Mouse (Mus musculus): ENCODE results near the gene Eml1. TPM values are rescaled to one million over a fixed set of nuclear protein-coding genes. Genes with fewer than 3 reads are reported as not detected.
A peak's percentile ranks its signal among the peaks of the same experiment; 100 is the strongest.

The Eml1 gene
- polyA plus RNA-seq, 1 experiment from 2014 or later = 89.4 TPM

- no peaks in the 10 kb centered on the region for H3K27me3 ChIP-seq
- H3K4me3 ChIP-seq = no peak overlapping the region
- no peak for ATAC-seq (ENCODE audit: low FRiP score, low read depth)
- WGBS = 95% methylated on average over 7 of the region's 7 CpGs
- no peak overlapping the region for H3K9ac ChIP-seq (replicated peaks)
- no peaks in the 10 kb centered on the region for H3K36me3 ChIP-seq
- H3K4me2 ChIP-seq (replicated peaks) = no peak overlapping the region
- no peak overlapping the region for H3K27ac ChIP-seq (replicated peaks)
- H3K4me1 ChIP-seq = peaks cover 42% of the 10 kb centered on the region
- no peaks in the 10 kb centered on the region for H3K9me3 ChIP-seq
Observed at GRCm38 (mm10) chr12:108448396-108448795, 77.6 kb downstream of the Eml1 start.

GRCm38 (mm10) chr12:108449935-108450334 is 79.2 kb downstream of the Eml1 start:
- H3K4me3 ChIP-seq = no peak overlapping the region
- H3K27me3 ChIP-seq = no peaks in the 10 kb centered on the region
- WGBS = 90% methylated on average over 11 of the region's 11 CpGs
- no peaks in the 10 kb centered on the region for H3K36me3 ChIP-seq
- no peak for ATAC-seq (ENCODE audit: low FRiP score, low read depth)
- no peak overlapping the region for H3K4me2 ChIP-seq (replicated peaks)
- peaks cover 32% of the 10 kb centered on the region for H3K4me1 ChIP-seq
- no peak overlapping the region for H3K27ac ChIP-seq (replicated peaks)
- no peaks in the 10 kb centered on the region for H3K9me3 ChIP-seq
- no peak overlapping the region for H3K9ac ChIP-seq (replicated peaks)

GRCm38 (mm10) chr12:108450546-108450945 is 79.8 kb downstream of the Eml1 start:
- Histone ChIP-seq H3K27me3 (no peaks in the 10 kb centered on the region), H3K9ac (replicated peaks) (no peak overlapping the region), H3K27ac (replicated peaks) (peak overlapping the region; percentile 43; the same call in 1 of the 2 replicates), H3K4me3 (no peak overlapping the region), H3K9me3 (no peaks in the 10 kb centered on the region), H3K36me3 (no peaks in the 10 kb centered on the region), H3K4me1 (peaks cover 27% of the 10 kb centered on the region), H3K4me2 (replicated peaks) (no peak overlapping the region)
- no peak for ATAC-seq (ENCODE audit: low FRiP score, low read depth)
- 85% methylated on average over 5 of the region's 5 CpGs for WGBS

GRCm38 (mm10) chr12:108452151-108452874 is 81.6 kb downstream of the Eml1 start:
- H3K27ac ChIP-seq (replicated peaks) = no peak overlapping the region
- WGBS = 59% methylated on average over 16 of the region's 16 CpGs
- H3K9ac ChIP-seq (replicated peaks) = 0 out of 2 replicates have a peak overlapping the region, but pooled peaks have one; percentile 11
- ATAC-seq (ENCODE audit: low FRiP score, low read depth) = no peak
- H3K36me3 ChIP-seq = 0 out of 2 replicates have a peak, but pooled peaks cover 3% of the 10 kb centered on the region
- H3K4me2 ChIP-seq (replicated peaks) = no peak overlapping the region
- H3K4me3 ChIP-seq = no peak overlapping the region
- H3K9me3 ChIP-seq = no peaks in the 10 kb centered on the region
- peaks cover 27% of the 10 kb centered on the region for H3K4me1 ChIP-seq
- H3K27me3 ChIP-seq = no peaks in the 10 kb centered on the region

GRCm38 (mm10) chr12:108453561-108454044 is 82.8 kb downstream of the Eml1 start:
- H3K27ac ChIP-seq (replicated peaks) = 0 out of 2 replicates have a peak overlapping the region, but pooled peaks have one; percentile 49
- no peak overlapping the region for H3K4me2 ChIP-seq (replicated peaks)
- H3K9me3 ChIP-seq = no peaks in the 10 kb centered on the region
- no peak for ATAC-seq (ENCODE audit: low FRiP score, low read depth)
- no peak overlapping the region for H3K4me3 ChIP-seq
- 79% methylated on average over 8 of the region's 8 CpGs for WGBS
- H3K27me3 ChIP-seq = no peaks in the 10 kb centered on the region
- no peak overlapping the region; the same call in 1 of the 2 replicates for H3K9ac ChIP-seq (replicated peaks)
- H3K4me1 ChIP-seq = peaks cover 27% of the 10 kb centered on the region
- peaks cover 16% of the 10 kb centered on the region for H3K36me3 ChIP-seq

GRCm38 (mm10) chr12:108455004-108455403 is 84.2 kb downstream of the Eml1 start:
- peaks cover 27% of the 10 kb centered on the region for H3K4me1 ChIP-seq
- peaks cover 18% of the 10 kb centered on the region for H3K36me3 ChIP-seq
- 97% methylated on average over 4 of the region's 4 CpGs for WGBS
- no peak overlapping the region for H3K27ac ChIP-seq (replicated peaks)
- no peak overlapping the region for H3K9ac ChIP-seq (replicated peaks)
- no peak overlapping the region for H3K4me3 ChIP-seq
- no peak overlapping the region for H3K4me2 ChIP-seq (replicated peaks)
- no peak for ATAC-seq (ENCODE audit: low FRiP score, low read depth)
- no peaks in the 10 kb centered on the region for H3K27me3 ChIP-seq
- no peaks in the 10 kb centered on the region for H3K9me3 ChIP-seq

GRCm38 (mm10) chr12:108472898-108473297 is 102.1 kb downstream of the Eml1 start:
- Histone ChIP-seq H3K9ac (replicated peaks) (no peak overlapping the region), H3K4me1 (no peaks in the 10 kb centered on the region), H3K27ac (replicated peaks) (no peak overlapping the region), H3K27me3 (no peaks in the 10 kb centered on the region), H3K4me3 (no peak overlapping the region), H3K4me2 (replicated peaks) (no peak overlapping the region), H3K9me3 (no peaks in the 10 kb centered on the region), H3K36me3 (peaks cover 40% of the 10 kb centered on the region)
- no peak for ATAC-seq (ENCODE audit: low FRiP score, low read depth)
- WGBS = 100% methylated on average over 1 of the region's 1 CpGs

- Histone ChIP-seq H3K36me3 (peaks cover 36% of the 10 kb centered on the region), H3K4me1 (no peaks in the 10 kb centered on the region), H3K27ac (replicated peaks) (no peak overlapping the region), H3K4me3 (no peak overlapping the region), H3K9me3 (no peaks in the 10 kb centered on the region), H3K4me2 (replicated peaks) (no peak overlapping the region), H3K27me3 (no peaks in the 10 kb centered on the region), H3K9ac (replicated peaks) (no peak overlapping the region)
- no peak for ATAC-seq (ENCODE audit: low FRiP score, low read depth)
- 88% methylated on average over 3 of the region's 3 CpGs for WGBS
Observed at GRCm38 (mm10) chr12:108474440-108474839, 103.7 kb downstream of the Eml1 start.

- 72% methylated on average over 5 of the region's 5 CpGs for WGBS
- Histone ChIP-seq H3K4me1 (peaks cover 41% of the 10 kb centered on the region), H3K4me3 (no peak overlapping the region), H3K36me3 (peaks cover 13% of the 10 kb centered on the region; the same call in 1 of the 2 replicates), H3K27ac (replicated peaks) (no peak overlapping the region), H3K9me3 (no peaks in the 10 kb centered on the region), H3K27me3 (peaks cover 3% of the 10 kb centered on the region; the same call in 1 of the 2 replicates), H3K4me2 (replicated peaks) (no peak overlapping the region), H3K9ac (replicated peaks) (no peak overlapping the region)
- no peak for ATAC-seq (ENCODE audit: low FRiP score, low read depth)
Observed at GRCm38 (mm10) chr12:108478714-108479113, 108.0 kb downstream of the Eml1 start.

GRCm38 (mm10) chr12:108480704-108481365 is 110.1 kb downstream of the Eml1 start:
- H3K27me3 ChIP-seq = peaks cover 3% of the 10 kb centered on the region; the same call in 1 of the 2 replicates
- H3K9ac ChIP-seq (replicated peaks) = no peak overlapping the region
- no peaks in the 10 kb centered on the region for H3K9me3 ChIP-seq
- H3K4me3 ChIP-seq = no peak overlapping the region
- peak overlapping the region; percentile 64 for H3K27ac ChIP-seq (replicated peaks)
- peak; percentile 67 for ATAC-seq (ENCODE audit: low FRiP score, low read depth)
- peaks cover 49% of the 10 kb centered on the region for H3K4me1 ChIP-seq
- WGBS = 3% methylated on average over 9 of the region's 9 CpGs
- peak overlapping the region; percentile 21 for H3K4me2 ChIP-seq (replicated peaks)
- 0 out of 2 replicates have a peak, but pooled peaks cover 9% of the 10 kb centered on the region for H3K36me3 ChIP-seq

GRCm38 (mm10) chr12:108489076-108489475 is 118.3 kb downstream of the Eml1 start:
- H3K27ac ChIP-seq (replicated peaks) = no peak overlapping the region
- H3K27me3 ChIP-seq = no peaks in the 10 kb centered on the region
- H3K4me1 ChIP-seq = peaks cover 34% of the 10 kb centered on the region
- H3K9ac ChIP-seq (replicated peaks) = no peak overlapping the region
- no peak for ATAC-seq (ENCODE audit: low FRiP score, low read depth)
- no peaks in the 10 kb centered on the region for H3K9me3 ChIP-seq
- H3K4me3 ChIP-seq = no peak overlapping the region
- H3K36me3 ChIP-seq = no peaks in the 10 kb centered on the region
- WGBS = 82% methylated on average over 5 of the region's 5 CpGs
- no peak overlapping the region for H3K4me2 ChIP-seq (replicated peaks)

GRCm38 (mm10) chr12:108489741-108490140 is 119.0 kb downstream of the Eml1 start:
- Histone ChIP-seq H3K27ac (replicated peaks) (no peak overlapping the region), H3K4me1 (peaks cover 32% of the 10 kb centered on the region), H3K4me3 (no peak overlapping the region), H3K4me2 (replicated peaks) (no peak overlapping the region), H3K27me3 (no peaks in the 10 kb centered on the region), H3K9ac (replicated peaks) (no peak overlapping the region), H3K36me3 (no peaks in the 10 kb centered on the region), H3K9me3 (no peaks in the 10 kb centered on the region)
- ATAC-seq (ENCODE audit: low FRiP score, low read depth) = peak; percentile 38; the same call in 1 of the 2 replicates
- 19% methylated on average over 2 of the region's 2 CpGs for WGBS

All from midbrain, embryonic 12.5 days (tissue).